Mouse (Mus musculus) ES-E14 (cell line): ENCODE measurements around the gene Litaf. TPM values are rescaled to one million over a fixed set of nuclear protein-coding genes. Genes with fewer than 3 reads are reported as not detected.
"Not testable (repeated sequence)": the region's sequence is repeated elsewhere in the genome, so short reads cannot be mapped to it uniquely, and the experiment has no call there.

Experiments used
- DNase-seq: peaks from one replicate; pipeline ENCODE4 v3.0.0-alpha.2; 2013; ENCODE audit warnings: low read depth, low spot score
- H3K27ac ChIP-seq: 2 replicates; pipeline ENCODE4 v1.5.1; 2012; ENCODE audit warnings: low read depth, mild to moderate bottlenecking, low read length, moderate library complexity, mixed read lengths; ENCODE audit not compliant: poor library complexity, insufficient read depth, severe bottlenecking
- H3K36me3 ChIP-seq: 2 replicates; pipeline ENCODE4 v1.6.1; 2012; ENCODE audit warnings: mild to moderate bottlenecking, low read length, moderate library complexity, mixed read lengths; ENCODE audit not compliant: control insufficient read depth, poor library complexity, insufficient read depth, severe bottlenecking
- H3K4me1 ChIP-seq, 2 experiments: fragments of 150-350 bp in 1 of 2; sonication (generic) in 1 of 2; 2 replicates each; pipeline ENCODE4 v1.6.1; 2012; ENCODE audit warnings: low read length in 2 of 2, mild to moderate bottlenecking in 1 of 2, mixed read lengths in 1 of 2; ENCODE audit not compliant: control insufficient read depth in 2 of 2, insufficient read depth in 2 of 2, poor library complexity in 1 of 2
- H3K4me3 ChIP-seq, 2 experiments: fragments of 150-350 bp in 1 of 2; sonication (generic) in 1 of 2; 2 replicates each; pipeline ENCODE4 v1.5.1; 2012; ENCODE audit warnings: low read length in 2 of 2, low read depth in 1 of 2, mild to moderate bottlenecking in 1 of 2, mixed read lengths in 1 of 2; ENCODE audit not compliant: insufficient read depth in 1 of 2, poor library complexity in 1 of 2, severe bottlenecking in 1 of 2
- H3K9ac ChIP-seq: 2 replicates; pipeline ENCODE4 v1.6.1; 2012; ENCODE audit warnings: low read depth, mild to moderate bottlenecking, low read length, mixed read lengths; ENCODE audit not compliant: poor library complexity, insufficient read depth, severe bottlenecking
- H3K9me3 ChIP-seq: fragments of 150-350 bp; sonication (generic); 2 replicates; pipeline ENCODE4 v1.6.1; 2012; ENCODE audit warnings: low read depth, mild to moderate bottlenecking, low read length; ENCODE audit not compliant: control insufficient read depth, insufficient read depth
- CHD2 ChIP-seq: IDR thresholded peaks from 2 replicates; pipeline ENCODE4 v1.6.1; 2014; ENCODE audit warnings: mild to moderate bottlenecking, low read depth, low read length, inconsistent platforms
- HCFC1 ChIP-seq: IDR thresholded peaks from 2 replicates; pipeline ENCODE4 v1.6.1; 2012; ENCODE audit warnings: low read length, inconsistent platforms, borderline replicate concordance; ENCODE audit not compliant: insufficient read depth
- MAFK ChIP-seq: IDR thresholded peaks from 2 replicates; pipeline ENCODE4 v1.6.1; 2014; ENCODE audit warnings: mild to moderate bottlenecking, low read depth, low read length, inconsistent platforms; ENCODE audit not compliant: insufficient read depth
- ZC3H11A ChIP-seq: IDR thresholded peaks from 2 replicates; pipeline ENCODE4 v1.6.1; 2012; ENCODE audit warnings: low read depth, mild to moderate bottlenecking, inconsistent platforms, low read length, borderline replicate concordance
- ZNF384 ChIP-seq: IDR thresholded peaks from 2 replicates; pipeline ENCODE4 v1.6.1; 2012; ENCODE audit warnings: low read depth, low read length, inconsistent platforms
- in situ Hi-C, 2 experiments: fragments of 600-800 bp; cut with MboI; formaldehyde crosslinking; loops; one replicate each; pipeline ENCODE4 v1.15.1; 2025; ENCODE audit warnings: low sequenced_read_pairs in 2 of 2, inconsistent platforms in 1 of 2; ENCODE audit not compliant: unreplicated experiment in 2 of 2
- total RNA-seq: library from RNA; depleted of rRNA; stranded (reverse); fragments of 300-350 nt; gene quantifications from 2 replicates; pipeline ENCODE4 v1.2.3, GENCODE M21; 2012

Litaf gene
- total RNA-seq, 1 experiment = 25.9 TPM

DNA sequence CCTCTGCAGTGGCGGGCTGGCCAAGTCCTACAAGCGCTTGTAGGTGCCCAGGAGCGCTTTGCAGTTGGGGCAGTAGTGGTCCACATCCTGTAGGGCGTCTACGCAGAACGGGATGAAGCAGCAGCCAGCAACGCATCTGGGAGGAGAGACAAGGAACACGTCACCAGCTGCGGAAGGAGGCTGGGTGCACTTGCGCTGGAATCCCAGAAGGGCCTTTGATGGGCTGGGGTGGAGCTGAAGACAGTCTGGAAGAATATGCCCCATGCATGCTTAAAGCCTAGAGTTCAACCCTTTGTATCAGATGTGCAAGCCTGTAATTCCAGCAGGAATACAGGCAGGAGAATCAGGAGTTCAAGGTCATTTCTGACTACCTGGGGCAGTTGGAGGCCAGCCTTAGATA, 105.0 kb downstream of the Litaf start:
- peaks cover 5 to 39% of the 10 kb centered on the region in 2 experiments; a peak in 3 of 4 replicates for H3K4me1 ChIP-seq
- 0 out of 2 replicates have a peak overlapping the region, but pooled peaks have one; percentile 19 for H3K27ac ChIP-seq
- no peaks in the 10 kb centered on the region for H3K9me3 ChIP-seq
- TF ChIP-seq CHD2 (no peak), ZC3H11A (no peak), MAFK (no peak), ZNF384 (no peak), HCFC1 (no peak)
- no peak for DNase-seq
- in situ Hi-C loops = no loop called here
- H3K36me3 ChIP-seq = peaks cover 16% of the 10 kb centered on the region; the same call in 1 of the 2 replicates
- H3K9ac ChIP-seq = no peak overlapping the region
- H3K4me3 ChIP-seq = no peak overlapping the region

- peaks cover 16% of the 10 kb centered on the region; the same call in 1 of the 2 replicates for H3K36me3 ChIP-seq
- H3K9ac ChIP-seq = no peak overlapping the region
- H3K4me1 ChIP-seq = peaks cover 5 to 36% of the 10 kb centered on the region in 2 experiments; a peak in 3 of 4 replicates
- TF ChIP-seq ZNF384 (no peak), HCFC1 (no peak)
- H3K9me3 ChIP-seq = no peaks in the 10 kb centered on the region
- H3K27ac ChIP-seq = no peak overlapping the region
- in situ Hi-C loops = no loop called here
- H3K4me3 ChIP-seq = no peak overlapping the region
- no peak for DNase-seq
Measured at GRCm38 (mm10) chr16:10958763-10959440, 107.1 kb downstream of the Litaf start.

DNA sequence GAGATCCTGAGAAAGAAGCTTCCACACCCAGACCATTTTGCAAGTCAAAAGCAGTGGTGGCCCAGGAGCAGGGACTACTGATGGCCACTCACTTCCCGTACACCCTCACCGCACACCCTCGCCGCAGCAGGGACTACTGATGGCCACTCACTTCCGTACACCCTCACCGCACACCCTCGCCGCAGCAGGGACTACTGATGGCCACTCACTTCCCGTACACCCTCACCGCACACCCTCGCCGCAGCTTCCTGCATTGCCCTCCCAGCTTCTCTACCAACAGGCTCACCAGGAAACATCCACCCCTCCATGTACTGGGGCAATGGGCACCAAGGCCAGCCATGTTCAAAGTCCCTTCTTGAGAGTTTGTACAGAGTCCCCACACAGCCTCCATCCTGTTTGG, 107.7 kb downstream of the Litaf start:
- H3K9me3 ChIP-seq, H3K4me3 ChIP-seq, DNase-seq, H3K9ac ChIP-seq, in situ Hi-C loops: not testable (repeated sequence)
- peaks cover 5 to 36% of the 10 kb centered on the region in 2 experiments; a peak in 3 of 4 replicates for H3K4me1 ChIP-seq
- H3K36me3 ChIP-seq = peaks cover 14% of the 10 kb centered on the region; the same call in 1 of the 2 replicates
- peak overlapping the region; percentile 24; the same call in 1 of the 2 replicates for H3K27ac ChIP-seq

DNA sequence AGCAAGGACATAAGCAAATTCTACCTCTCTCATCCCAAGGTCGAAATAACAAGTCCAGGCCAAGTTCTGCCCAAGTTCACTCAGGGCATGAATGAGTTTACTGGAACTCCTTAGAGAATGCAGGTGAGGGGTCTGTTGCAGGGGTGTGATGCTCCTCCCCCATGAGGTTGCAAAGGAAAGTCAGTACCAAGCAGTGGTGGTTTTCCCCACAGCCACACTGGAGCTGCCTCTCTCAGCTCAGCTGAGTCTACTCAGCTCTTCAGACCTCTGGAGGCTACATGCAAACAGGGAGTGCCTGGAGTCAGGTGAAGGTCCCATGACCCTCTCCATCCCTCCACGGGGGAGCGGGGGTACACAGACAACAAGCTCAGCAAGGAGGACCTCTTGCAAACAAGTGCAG, 108.2 kb downstream of the Litaf start:
- in situ Hi-C loops = no loop called here
- TF ChIP-seq ZNF384 = no peak
- TF ChIP-seq HCFC1 = no peak
- TF ChIP-seq CHD2 = no peak
- TF ChIP-seq MAFK = no peak
- no peak for TF ChIP-seq ZC3H11A
- no peak for DNase-seq
- H3K9ac ChIP-seq = no peak overlapping the region
- no peak overlapping the region for H3K27ac ChIP-seq
- no peaks in the 10 kb centered on the region for H3K9me3 ChIP-seq
- H3K4me1 ChIP-seq = peaks cover 5 to 36% of the 10 kb centered on the region in 2 experiments; a peak in 3 of 4 replicates
- H3K4me3 ChIP-seq = no peak overlapping the region
- peaks cover 10% of the 10 kb centered on the region; the same call in 1 of the 2 replicates for H3K36me3 ChIP-seq

- H3K36me3 ChIP-seq = peaks cover 6% of the 10 kb centered on the region; the same call in 1 of the 2 replicates
- H3K9ac ChIP-seq = no peak overlapping the region
- no peak overlapping the region; the same call in 1 of the 2 replicates for H3K27ac ChIP-seq
- DNase-seq = no peak
- H3K4me1 ChIP-seq = peaks cover 5 to 36% of the 10 kb centered on the region in 2 experiments; a peak in 3 of 4 replicates
- in situ Hi-C loops = no loop called here
- no peak overlapping the region for H3K4me3 ChIP-seq
- TF ChIP-seq ZC3H11A = no peak
- no peak for TF ChIP-seq HCFC1
- TF ChIP-seq CHD2 = no peak
- TF ChIP-seq MAFK = no peak
- TF ChIP-seq ZNF384 = no peak
- no peaks in the 10 kb centered on the region for H3K9me3 ChIP-seq
Measured at GRCm38 (mm10) chr16:10956938-10957685, 108.8 kb downstream of the Litaf start.
